Mouse (Mus musculus) megakaryocyte, embryonic 14.5 days (primary cell): ENCODE data around the gene Dnah17. TPM values are rescaled to one million over a fixed set of nuclear protein-coding genes. Genes with fewer than 3 reads are reported as not detected.

Experiments
- H3K27me3 ChIP-seq: replicated peaks from 2 replicates; pipeline ENCODE3; 2012; ENCODE audit warnings: inconsistent platforms
- H3K36me3 ChIP-seq: replicated peaks from 2 replicates; pipeline ENCODE3; 2012; ENCODE audit warnings: low read length, inconsistent platforms, mixed read lengths
- H3K4me1 ChIP-seq: 2 replicates; pipeline ENCODE4 v1.6.1; 2012; ENCODE audit warnings: inconsistent platforms
- H3K4me3 ChIP-seq: replicated peaks from 2 replicates; pipeline ENCODE3; 2012; ENCODE audit warnings: moderate library complexity, mild to moderate bottlenecking, inconsistent platforms
- H3K9me3 ChIP-seq: 2 replicates; pipeline ENCODE4 v1.6.1; 2012; ENCODE audit warnings: inconsistent platforms
- FLI1 ChIP-seq: IDR thresholded peaks from 2 replicates; pipeline ENCODE4 v1.6.1; 2012; ENCODE audit warnings: low read length, inconsistent platforms, mixed read lengths
- GATA1 ChIP-seq: IDR thresholded peaks from 3 replicates; pipeline ENCODE4 v1.6.1; 2012; ENCODE audit warnings: mixed read lengths, low read length, inconsistent platforms, borderline replicate concordance
- polyA plus RNA-seq: library from polyadenylated mRNA; stranded (reverse); fragments of >175 nt; gene quantifications from 2 replicates; pipeline ENCODE4 v1.2.3, GENCODE M21; 2012; ENCODE audit warnings: low replicate concordance; ENCODE audit not compliant: insufficient read depth

The Dnah17 gene
- polyA plus RNA-seq, 1 experiment: 0.06 TPM

GRCm38 (mm10) chr11:118043293-118043907, 87.0 kb downstream of the Dnah17 start:
- TF ChIP-seq GATA1 (no peak), FLI1 (no peak)
- Histone ChIP-seq H3K4me1 (peaks cover 31% of the 10 kb centered on the region), H3K4me3 (peak overlapping the region; percentile 75), H3K36me3 (peaks cover 3% of the 10 kb centered on the region), H3K9me3 (no peaks in the 10 kb centered on the region), H3K27me3 (peaks cover 58% of the 10 kb centered on the region)

DNA sequence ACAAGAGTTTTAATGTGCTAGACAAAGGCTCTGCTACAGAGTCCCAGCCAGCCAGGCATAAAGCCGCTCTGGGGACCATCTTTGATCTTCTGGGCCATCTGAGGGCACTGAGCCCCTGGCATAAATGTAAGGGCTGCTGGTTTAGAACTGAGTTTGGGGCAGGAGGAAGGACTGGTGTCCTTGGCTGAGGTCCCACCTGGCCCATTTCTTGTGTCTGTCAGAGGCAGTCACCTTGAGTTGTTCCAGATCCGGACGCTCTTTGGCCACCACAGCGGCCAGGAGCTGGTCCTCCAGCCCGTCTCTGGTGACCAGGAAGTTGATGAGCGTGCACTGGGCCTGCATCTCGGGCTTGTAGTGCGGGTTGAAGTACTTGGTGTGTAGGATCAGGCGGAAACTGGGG, 87.6 kb downstream of the Dnah17 start:
- Histone ChIP-seq H3K9me3 (no peaks in the 10 kb centered on the region), H3K36me3 (peaks cover 3% of the 10 kb centered on the region), H3K27me3 (peaks cover 58% of the 10 kb centered on the region), H3K4me3 (no peak overlapping the region), H3K4me1 (peaks cover 37% of the 10 kb centered on the region)
- TF ChIP-seq FLI1 (no peak), GATA1 (no peak)

GRCm38 (mm10) chr11:118035068-118035467, 95.4 kb downstream of the Dnah17 start:
- H3K27me3 ChIP-seq: peaks cover 32% of the 10 kb centered on the region
- peaks cover 27% of the 10 kb centered on the region for H3K36me3 ChIP-seq
- H3K9me3 ChIP-seq: peaks cover 22% of the 10 kb centered on the region
- peaks cover 24% of the 10 kb centered on the region for H3K4me1 ChIP-seq
- no peak overlapping the region for H3K4me3 ChIP-seq
- TF ChIP-seq FLI1 (no peak), GATA1 (no peak)

DNA sequence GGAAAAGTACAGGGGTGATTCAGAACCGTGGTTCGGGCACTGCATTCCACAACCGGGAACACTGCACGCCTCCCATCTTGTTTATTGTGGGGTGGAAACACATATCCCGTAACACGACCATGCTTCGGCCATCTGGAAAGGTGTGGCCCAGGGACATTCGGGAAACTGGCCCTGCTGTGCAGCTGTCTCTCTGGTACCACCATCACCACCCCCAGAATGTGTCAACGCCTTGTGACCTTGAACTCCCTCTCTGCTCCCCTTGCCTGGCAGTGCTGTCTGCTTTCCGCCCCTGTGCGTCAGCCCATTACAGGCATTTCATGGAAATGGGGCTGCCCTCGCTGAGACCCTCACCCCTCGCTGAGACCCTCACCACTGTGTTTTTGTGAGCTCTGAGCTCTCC, 96.0 kb downstream of the Dnah17 start:
- peaks cover 28% of the 10 kb centered on the region for H3K4me1 ChIP-seq
- peaks cover 26% of the 10 kb centered on the region for H3K27me3 ChIP-seq
- TF ChIP-seq FLI1 (no peak), GATA1 (no peak)
- no peak overlapping the region for H3K4me3 ChIP-seq
- peaks cover 33% of the 10 kb centered on the region for H3K36me3 ChIP-seq
- peaks cover 24% of the 10 kb centered on the region for H3K9me3 ChIP-seq

GRCm38 (mm10) chr11:118031134-118031533, 99.3 kb downstream of the Dnah17 start:
- Histone ChIP-seq H3K4me3 (no peak overlapping the region), H3K9me3 (peaks cover 24% of the 10 kb centered on the region), H3K27me3 (peaks cover 15% of the 10 kb centered on the region), H3K36me3 (peaks cover 65% of the 10 kb centered on the region), H3K4me1 (peaks cover 22% of the 10 kb centered on the region)
- TF ChIP-seq FLI1: no peak
- no peak for TF ChIP-seq GATA1

DNA sequence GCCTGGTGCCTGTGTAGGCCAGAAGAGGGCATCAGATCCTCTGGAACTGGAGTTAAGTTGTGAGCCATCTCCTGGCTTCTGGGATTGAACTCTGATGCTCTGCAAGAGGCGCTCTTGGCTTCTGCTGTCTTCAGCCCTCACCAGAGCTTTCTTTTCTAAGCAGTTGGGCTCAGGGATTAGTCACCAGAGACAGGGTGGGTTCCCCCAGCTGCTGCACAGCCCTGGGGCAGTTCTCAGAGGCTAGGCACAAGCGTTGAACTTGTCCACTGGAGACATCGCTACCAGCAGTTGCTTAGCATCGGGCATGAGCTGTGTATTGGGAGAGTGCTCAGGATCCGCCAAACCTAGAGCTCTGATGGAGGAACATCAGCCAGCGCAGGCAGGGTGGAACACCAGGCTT, 101.3 kb downstream of the Dnah17 start:
- Histone ChIP-seq H3K4me3 (no peak overlapping the region), H3K36me3 (peaks cover 85% of the 10 kb centered on the region), H3K4me1 (peaks cover 22% of the 10 kb centered on the region), H3K9me3 (peaks cover 24% of the 10 kb centered on the region), H3K27me3 (peaks cover 8% of the 10 kb centered on the region)
- TF ChIP-seq GATA1: no peak
- TF ChIP-seq FLI1: no peak

- Histone ChIP-seq H3K4me3 (no peak overlapping the region), H3K4me1 (peaks cover 42% of the 10 kb centered on the region), H3K27me3 (no peaks in the 10 kb centered on the region), H3K36me3 (peaks cover 99% of the 10 kb centered on the region), H3K9me3 (no peaks in the 10 kb centered on the region)
- TF ChIP-seq FLI1 (no peak), GATA1 (no peak)
Measured at GRCm38 (mm10) chr11:118024111-118024510, 106.3 kb downstream of the Dnah17 start.

DNA sequence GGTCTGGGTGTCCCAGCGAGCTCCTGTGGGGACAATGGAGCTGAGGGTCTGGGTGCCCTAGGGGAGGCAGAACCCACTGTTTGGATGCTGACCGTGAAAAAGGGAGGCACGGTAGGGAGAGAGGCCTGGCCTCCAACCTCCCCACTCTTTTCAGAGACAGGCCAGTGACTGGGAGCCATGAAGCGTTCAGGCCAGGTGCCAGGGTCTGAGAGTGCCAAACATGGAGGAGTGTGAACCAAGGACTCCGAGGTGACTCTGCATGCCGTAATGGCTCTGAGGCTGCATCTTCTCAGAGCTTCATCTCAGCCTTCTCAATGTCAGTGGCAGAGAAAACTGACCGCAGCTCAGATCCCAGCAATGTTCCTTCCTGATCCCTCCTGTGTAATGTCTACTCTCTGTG, 107.0 kb downstream of the Dnah17 start:
- Histone ChIP-seq H3K4me3 (no peak overlapping the region), H3K27me3 (no peaks in the 10 kb centered on the region), H3K36me3 (peaks cover 100% of the 10 kb centered on the region), H3K9me3 (no peaks in the 10 kb centered on the region), H3K4me1 (peaks cover 48% of the 10 kb centered on the region)
- no peak for TF ChIP-seq GATA1
- TF ChIP-seq FLI1: no peak

DNA sequence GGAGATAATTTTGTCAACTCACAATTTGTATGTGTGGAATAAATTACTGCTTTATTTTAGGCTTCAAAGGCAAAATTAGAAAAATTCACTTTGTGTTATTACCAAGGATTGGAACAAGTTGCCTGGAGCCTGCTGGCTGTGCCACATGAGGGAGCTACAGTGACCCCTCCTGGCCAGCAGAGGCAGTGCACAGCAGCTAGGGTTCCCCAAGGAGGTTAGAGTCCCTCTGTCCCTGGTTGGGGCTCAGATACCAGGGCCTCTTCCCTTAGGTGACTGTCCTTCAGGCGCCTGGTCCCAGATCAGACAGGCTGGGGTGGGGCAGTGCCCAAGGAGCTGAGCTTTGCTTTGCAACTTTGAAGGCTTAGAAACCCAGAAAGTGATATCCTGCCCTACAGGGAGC, 108.6 kb downstream of the Dnah17 start:
- H3K9me3 ChIP-seq: peaks cover 6% of the 10 kb centered on the region
- H3K4me1 ChIP-seq: peaks cover 55% of the 10 kb centered on the region
- TF ChIP-seq GATA1 (no peak), FLI1 (no peak)
- no peak overlapping the region for H3K4me3 ChIP-seq
- H3K27me3 ChIP-seq: no peaks in the 10 kb centered on the region
- peaks cover 100% of the 10 kb centered on the region for H3K36me3 ChIP-seq

DNA sequence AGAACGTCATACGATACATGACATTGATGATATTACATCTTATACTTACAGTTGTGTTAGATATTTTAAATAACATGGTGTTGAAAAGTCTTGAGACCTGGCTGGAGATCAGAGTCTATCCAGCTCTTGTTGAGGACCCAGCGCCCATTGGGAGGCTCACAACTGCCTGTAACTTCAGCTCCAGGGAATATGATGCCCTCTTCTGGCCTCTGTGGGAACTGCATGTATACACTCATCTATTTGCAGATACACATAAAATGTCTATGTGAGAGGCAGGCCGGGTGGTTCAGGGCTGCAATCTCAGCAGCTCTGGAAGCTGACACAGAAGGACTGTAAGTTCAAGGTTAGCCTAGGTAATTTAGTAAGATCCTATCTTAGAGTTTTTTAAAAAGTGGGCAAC, 112.1 kb downstream of the Dnah17 start:
- no peak overlapping the region for H3K4me3 ChIP-seq
- no peaks in the 10 kb centered on the region for H3K27me3 ChIP-seq
- no peak for TF ChIP-seq FLI1
- no peak for TF ChIP-seq GATA1
- peaks cover 100% of the 10 kb centered on the region for H3K36me3 ChIP-seq
- peaks cover 85% of the 10 kb centered on the region for H3K4me1 ChIP-seq
- H3K9me3 ChIP-seq: peaks cover 6% of the 10 kb centered on the region
